Mouse (Mus musculus) myocyte (in vitro differentiated cells): ENCODE data around the gene Gm7534. TPM values are rescaled to one million over a fixed set of nuclear protein-coding genes. Genes with fewer than 3 reads are reported as not detected.
"Not testable (repeated sequence)": the region's sequence is repeated elsewhere in the genome, so short reads cannot be mapped to it uniquely, and the experiment has no call there.

Source experiments
- H3K27me3 ChIP-seq: one replicate; pipeline ENCODE4 v1.6.1; 2011; ENCODE audit not compliant: control insufficient read depth, insufficient read depth, insufficient read length
- H3K36me3 ChIP-seq: one replicate; pipeline ENCODE4 v1.6.1; 2011; ENCODE audit not compliant: control insufficient read depth, insufficient read depth
- H3K4me2 ChIP-seq: one replicate; pipeline ENCODE4 v1.6.1; 2011; ENCODE audit warnings: low read depth, control low read depth
- H3K4me3 ChIP-seq: one replicate; pipeline ENCODE4 v1.5.1; 2011; ENCODE audit warnings: mild to moderate bottlenecking, control low read depth, moderate library complexity
- H3K79me2 ChIP-seq: one replicate; pipeline ENCODE4 v1.6.1; 2011; ENCODE audit not compliant: control insufficient read depth, insufficient read depth
- H3ac ChIP-seq: one replicate; pipeline ENCODE4 v1.6.1; 2011; ENCODE audit not compliant: control insufficient read depth, insufficient read length
- CEBPB ChIP-seq: IDR thresholded peaks from 2 replicates; pipeline ENCODE4 v1.6.1; 2011; ENCODE audit warnings: mild to moderate bottlenecking, moderate library complexity; ENCODE audit not compliant: poor library complexity, insufficient read depth, severe bottlenecking
- E2F4 ChIP-seq: IDR thresholded peaks from one replicate; pipeline ENCODE4 v1.6.1; 2011; ENCODE audit warnings: mild to moderate bottlenecking, control low read depth, moderate library complexity; ENCODE audit not compliant: insufficient read depth
- MAX ChIP-seq: IDR thresholded peaks from one replicate; pipeline ENCODE4 v1.6.1; 2011; ENCODE audit warnings: low read depth, mild to moderate bottlenecking, control low read depth
- MYOD1 ChIP-seq, 3 experiments: IDR thresholded peaks; one replicate each; pipeline ENCODE4 v1.6.1; 2011; ENCODE audit warnings: control low read depth in 2 of 3, low read depth in 2 of 3, mild to moderate bottlenecking in 2 of 3, moderate library complexity in 1 of 3; ENCODE audit not compliant: insufficient read length in 2 of 3, control insufficient read depth in 1 of 3
- MYOG ChIP-seq, 3 experiments: IDR thresholded peaks; one replicate each; pipeline ENCODE4 v1.6.1; 2011; ENCODE audit warnings: control low read depth in 2 of 3, low read depth in 2 of 3, mild to moderate bottlenecking in 2 of 3; ENCODE audit not compliant: insufficient read length in 2 of 3, control insufficient read depth in 1 of 3, insufficient read depth in 1 of 3
- POLR2A ChIP-seq: IDR thresholded peaks from one replicate; pipeline ENCODE4 v1.6.1; 2011; ENCODE audit warnings: low read depth, mild to moderate bottlenecking, control low read depth, moderate library complexity; ENCODE audit not compliant: insufficient read length
- POLR2AphosphoS2 ChIP-seq: IDR thresholded peaks from one replicate; pipeline ENCODE4 v1.6.1; 2011; ENCODE audit warnings: low read depth, control low read depth; ENCODE audit not compliant: insufficient read length
- REST ChIP-seq: IDR thresholded peaks from one replicate; pipeline ENCODE4 v1.6.1; 2011; ENCODE audit warnings: mild to moderate bottlenecking, control low read depth, moderate library complexity; ENCODE audit not compliant: insufficient read depth, insufficient read length
- SRF ChIP-seq: IDR thresholded peaks from one replicate; pipeline ENCODE4 v1.6.1; 2011; ENCODE audit warnings: low read depth; ENCODE audit not compliant: control insufficient read depth, insufficient read length
- TCF12 ChIP-seq: IDR thresholded peaks from one replicate; pipeline ENCODE4 v1.6.1; 2011; ENCODE audit warnings: mild to moderate bottlenecking, control low read depth; ENCODE audit not compliant: poor library complexity, insufficient read depth, severe bottlenecking
- TCF3 ChIP-seq: IDR thresholded peaks from one replicate; pipeline ENCODE4 v1.6.1; 2011; ENCODE audit warnings: low read depth, control low read depth; ENCODE audit not compliant: insufficient read length
- USF1 ChIP-seq: IDR thresholded peaks from one replicate; pipeline ENCODE4 v1.6.1; 2011; ENCODE audit warnings: low read depth, mild to moderate bottlenecking, control low read depth, moderate library complexity
- polyA plus RNA-seq: library from polyadenylated mRNA; unstranded; fragments of >200 nt; fragmentation: generic; extraction: Trizol; gene quantifications from one replicate; pipeline ENCODE4 v1.2.1, GENCODE M21; 2012; ENCODE audit warnings: missing spikeins

The Gm7534 gene
- polyA plus RNA-seq, 1 experiment, result not detected

DNA sequence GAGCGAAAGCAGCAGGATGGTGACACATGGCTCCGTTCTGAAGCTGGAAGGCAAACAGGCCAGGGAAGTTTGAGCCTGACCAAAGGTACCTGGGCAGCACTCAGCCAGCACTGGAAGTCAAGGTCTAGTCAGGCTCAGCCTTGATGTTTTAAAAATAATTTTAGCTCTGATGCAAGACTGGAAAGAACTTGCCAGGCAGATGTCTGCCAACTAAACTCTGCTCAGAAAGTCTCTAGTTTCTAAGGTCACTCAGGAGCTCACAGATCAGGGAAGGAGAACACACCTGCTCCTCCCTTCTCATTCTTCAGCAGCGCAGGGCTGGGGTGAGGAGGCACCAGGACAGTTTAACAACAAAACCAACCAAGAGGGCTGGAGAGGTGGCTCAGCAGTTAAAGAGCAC, 48.5 kb downstream of the Gm7534 start:
- Histone ChIP-seq H3K27me3 (no peaks in the 10 kb centered on the region), H3K36me3 (no peaks in the 10 kb centered on the region), H3K4me2 (peak overlapping the region; percentile 13), H3ac (no peak overlapping the region), H3K4me3 (no peak overlapping the region), H3K79me2 (no peaks in the 10 kb centered on the region)
- TF ChIP-seq MYOG (IDR thresholded peaks at IDR 0.05; ENCODE audit: control insufficient read depth in 1 of 3, insufficient read depth in 1 of 3, insufficient read length in 2 of 3, low read depth in 2 of 3) (no peak), MYOD1 (IDR thresholded peaks at IDR 0.05; ENCODE audit: control insufficient read depth in 1 of 3, insufficient read length in 2 of 3, low read depth in 2 of 3) (peak in 1 of 3 experiments; percentile 12), SRF (no peak)

DNA sequence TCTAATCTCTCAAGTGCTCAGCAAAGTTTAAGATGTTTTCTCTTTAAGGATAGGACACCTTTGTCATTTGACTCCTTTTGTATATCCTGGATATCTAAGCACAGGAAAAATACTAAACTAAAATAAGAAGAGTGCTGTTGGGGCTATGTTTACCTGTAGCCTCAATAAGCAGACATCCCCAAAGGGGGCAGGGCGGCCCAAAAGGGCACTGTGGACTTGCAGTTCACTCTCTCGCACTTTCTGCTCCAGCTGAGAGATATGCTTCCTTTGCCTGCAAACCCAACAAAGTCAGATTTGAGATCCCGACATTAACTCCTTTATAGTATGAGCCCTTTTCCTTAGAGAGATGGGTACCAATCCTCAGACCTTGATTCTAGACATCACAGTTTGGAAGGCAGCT, 49.1 kb downstream of the Gm7534 start:
- Histone ChIP-seq H3ac (no peak overlapping the region), H3K79me2 (no peaks in the 10 kb centered on the region), H3K36me3 (peaks cover 6% of the 10 kb centered on the region), H3K4me2 (peak overlapping the region; percentile 13), H3K27me3 (no peaks in the 10 kb centered on the region), H3K4me3 (no peak overlapping the region)
- TF ChIP-seq POLR2AphosphoS2, result no peak
- TF ChIP-seq E2F4, result no peak
- TF ChIP-seq TCF3, result no peak
- TF ChIP-seq CEBPB, result no peak
- TF ChIP-seq USF1, result no peak
- TF ChIP-seq MYOG (IDR thresholded peaks at IDR 0.05; ENCODE audit: control insufficient read depth in 1 of 3, insufficient read depth in 1 of 3, insufficient read length in 2 of 3, low read depth in 2 of 3), result no peak
- TF ChIP-seq MAX, result no peak
- TF ChIP-seq TCF12, result no peak
- no peak for TF ChIP-seq POLR2A
- TF ChIP-seq SRF, result no peak
- TF ChIP-seq MYOD1 (IDR thresholded peaks at IDR 0.05; ENCODE audit: control insufficient read depth in 1 of 3, insufficient read length in 2 of 3, low read depth in 2 of 3), result no peak
- no peak for TF ChIP-seq REST

- Histone ChIP-seq H3ac (no peak overlapping the region), H3K36me3 (peaks cover 7% of the 10 kb centered on the region)
Measured at GRCm38 (mm10) chr4:134152112-134152511, 50.7 kb downstream of the Gm7534 start.

GRCm38 (mm10) chr4:134149389-134149788, 53.4 kb downstream of the Gm7534 start:
- Histone ChIP-seq H3K4me2 (no peak overlapping the region), H3K36me3 (peaks cover 9% of the 10 kb centered on the region), H3K79me2 (no peaks in the 10 kb centered on the region), H3K4me3 (no peak overlapping the region), H3ac (no peak overlapping the region), H3K27me3 (no peaks in the 10 kb centered on the region)
- TF ChIP-seq MYOD1 (IDR thresholded peaks at IDR 0.05; ENCODE audit: control insufficient read depth in 1 of 3, insufficient read length in 2 of 3, low read depth in 2 of 3) (no peak), USF1 (no peak), SRF (no peak), E2F4 (no peak), MYOG (IDR thresholded peaks at IDR 0.05; ENCODE audit: control insufficient read depth in 1 of 3, insufficient read depth in 1 of 3, insufficient read length in 2 of 3, low read depth in 2 of 3) (no peak)

More at GRCm38 (mm10) chr4:134152112-134152511, 50.7 kb downstream of the Gm7534 start:
- Histone ChIP-seq H3K4me2 (no peak overlapping the region), H3K79me2 (no peaks in the 10 kb centered on the region), H3K4me3 (no peak overlapping the region), H3K27me3 (no peaks in the 10 kb centered on the region)
- TF ChIP-seq TCF3 (no peak), CEBPB (no peak), MAX (no peak), SRF (no peak)

DNA sequence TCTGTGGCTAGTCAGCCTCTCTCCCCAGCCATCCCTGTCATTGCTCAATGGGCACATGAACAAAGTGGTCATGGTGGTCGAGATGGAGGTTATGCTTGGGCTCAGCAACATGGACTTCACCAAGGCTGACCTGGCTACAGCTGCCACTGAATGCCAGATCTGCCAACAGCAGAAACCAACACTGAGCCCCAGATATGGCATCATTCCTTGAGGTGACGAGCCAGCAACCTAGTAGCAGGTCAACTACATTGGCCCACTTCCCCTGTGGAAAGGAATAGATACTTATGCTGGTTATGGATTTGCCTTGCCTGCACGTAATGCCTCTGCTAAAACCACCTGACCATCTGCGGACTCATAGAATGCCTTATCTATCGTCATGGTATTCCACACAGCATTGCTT, 58.5 kb downstream of the Gm7534 start:
- not testable (repeated sequence) for H3K27me3 ChIP-seq, H3ac ChIP-seq, H3K79me2 ChIP-seq, H3K4me3 ChIP-seq, H3K4me2 ChIP-seq, H3K36me3 ChIP-seq

Other genes with a start within 250 kb of the Gm7534 start
- 108 TPM for gene Hmgn2, start 234.4 kb downstream of the Gm7534 start, polyA plus RNA-seq
- 30.5 TPM for gene Dhdds, start 202.1 kb downstream of the Gm7534 start, polyA plus RNA-seq
- gene Lin28a, start 184.2 kb downstream of the Gm7534 start, polyA plus RNA-seq, result 0.16 TPM
- not detected for gene Zfp683, start 149.2 kb downstream of the Gm7534 start, polyA plus RNA-seq
- gene Crybg2, start 142.2 kb downstream of the Gm7534 start, polyA plus RNA-seq, result 0.58 TPM
- gene Cd52, start 107.9 kb downstream of the Gm7534 start, polyA plus RNA-seq, result not detected
- gene Ubxn11, start 100.4 kb downstream of the Gm7534 start, polyA plus RNA-seq, result 1.5 TPM
- 262 TPM for gene Sh3bgrl3, start 74.2 kb downstream of the Gm7534 start, polyA plus RNA-seq
- gene Cep85, start 15.9 kb downstream of the Gm7534 start, polyA plus RNA-seq, result 21.4 TPM
- gene Catsper4, start 24.4 kb upstream of the Gm7534 start, polyA plus RNA-seq, result not detected
- 0.29 TPM for gene Cnksr1, start 35.4 kb upstream of the Gm7534 start, polyA plus RNA-seq
- 0.43 TPM for gene E130218I03Rik, start 40.7 kb upstream of the Gm7534 start, polyA plus RNA-seq
- gene Zfp593, start 42.6 kb upstream of the Gm7534 start, polyA plus RNA-seq, result 15.7 TPM
- not detected for gene Gm30191, start 43.9 kb upstream of the Gm7534 start, polyA plus RNA-seq
- gene Grrp1, start 51.1 kb upstream of the Gm7534 start, polyA plus RNA-seq, result 0.17 TPM
- 1.6 TPM for gene Pdik1l, start 84.9 kb upstream of the Gm7534 start, polyA plus RNA-seq
- 29.1 TPM for gene Trim63, start 112.1 kb upstream of the Gm7534 start, polyA plus RNA-seq
- gene Slc30a2, start 140.2 kb upstream of the Gm7534 start, polyA plus RNA-seq, result 0.35 TPM
- gene Extl1, start 180.8 kb upstream of the Gm7534 start, polyA plus RNA-seq, result 22.4 TPM
- gene Pafah2, start 193.3 kb upstream of the Gm7534 start, polyA plus RNA-seq, result 7.1 TPM